Mouse (Mus musculus) heart, adult 18-20 months (tissue): ENCODE data around the gene Bet1l. TPM values are rescaled to one million over a fixed set of nuclear protein-coding genes. Genes with fewer than 3 reads are reported as not detected.

ENCODE experiments used
- DNase-seq, 2 experiments: peaks; one replicate each; pipeline ENCODE4 v3.0.0; 2021 to 2022; ENCODE audit warnings: mixed read lengths in 1 of 2
- total RNA-seq, 2 experiments: library from RNA; stranded (reverse); gene quantifications; 2 replicates each; pipeline ENCODE4 v1.2.3; 2021

Bet1l gene
- total RNA-seq, 2 experiments from 2014 or later = 9.2 TPM

DNA sequence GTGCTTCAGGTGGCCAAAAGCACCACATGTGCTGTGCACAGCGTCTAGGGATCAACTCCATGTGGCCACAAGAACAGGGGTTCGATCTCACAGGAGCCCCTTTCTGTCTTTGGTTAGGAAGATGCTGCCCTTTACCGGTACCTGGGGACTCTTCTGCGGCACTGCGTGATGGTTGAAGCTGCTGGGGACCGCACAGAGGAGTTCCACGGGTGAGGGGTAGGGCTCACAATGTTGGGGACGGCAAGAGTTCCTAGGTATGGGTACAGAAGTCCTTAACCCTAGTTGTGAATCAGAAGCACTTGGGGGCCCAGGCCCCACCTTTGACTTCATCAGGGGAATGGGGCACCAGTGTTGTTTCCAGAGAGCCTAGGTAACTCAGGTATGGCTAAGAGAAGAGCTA is 1.4 kb upstream of the Bet1l start:
- no peak for DNase-seq

DNA sequence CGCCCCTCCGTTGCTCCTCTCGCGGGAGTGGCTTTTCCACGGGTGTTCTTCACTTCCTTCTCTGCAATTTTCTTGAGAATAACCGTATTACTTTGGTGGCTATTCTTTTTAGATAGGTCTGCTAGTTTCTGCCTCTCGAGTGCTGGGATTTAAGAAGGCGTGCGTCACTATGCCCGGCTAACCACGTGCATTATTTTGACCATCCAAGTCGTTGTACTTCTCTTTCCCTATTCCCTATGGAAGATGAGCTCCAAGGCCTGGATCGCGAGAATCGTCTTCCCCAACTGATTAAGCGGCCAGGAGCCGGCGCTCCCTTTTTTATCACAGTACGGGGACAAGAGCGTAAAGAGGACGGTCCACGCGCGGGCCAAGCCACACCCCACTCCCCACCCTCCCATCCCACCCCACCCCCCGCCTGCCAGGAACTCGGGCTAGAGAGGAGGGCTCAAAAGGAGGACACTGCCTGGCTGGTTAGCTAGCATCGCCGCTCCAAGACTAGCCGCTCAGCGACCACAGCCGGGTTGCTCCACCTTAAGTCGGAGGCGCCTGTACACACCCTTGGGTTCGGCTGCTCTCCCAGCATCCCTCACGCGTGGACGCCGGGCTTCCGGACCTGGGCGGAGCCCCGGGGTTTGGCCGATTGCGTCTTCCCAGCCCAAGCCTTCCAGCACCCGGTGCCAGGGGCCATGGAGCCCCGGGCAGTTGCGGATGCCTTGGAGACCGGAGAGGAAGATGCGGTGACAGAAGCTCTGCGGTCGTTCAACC is 410 bp downstream of the Bet1l start, which contains the start of gene Ric8a:
Gene Ric8a (plus strand): TSS at position 173 of the 765 bp plus-strand sequence.
- DNase-seq = peak; percentile 95 to 96

DNA sequence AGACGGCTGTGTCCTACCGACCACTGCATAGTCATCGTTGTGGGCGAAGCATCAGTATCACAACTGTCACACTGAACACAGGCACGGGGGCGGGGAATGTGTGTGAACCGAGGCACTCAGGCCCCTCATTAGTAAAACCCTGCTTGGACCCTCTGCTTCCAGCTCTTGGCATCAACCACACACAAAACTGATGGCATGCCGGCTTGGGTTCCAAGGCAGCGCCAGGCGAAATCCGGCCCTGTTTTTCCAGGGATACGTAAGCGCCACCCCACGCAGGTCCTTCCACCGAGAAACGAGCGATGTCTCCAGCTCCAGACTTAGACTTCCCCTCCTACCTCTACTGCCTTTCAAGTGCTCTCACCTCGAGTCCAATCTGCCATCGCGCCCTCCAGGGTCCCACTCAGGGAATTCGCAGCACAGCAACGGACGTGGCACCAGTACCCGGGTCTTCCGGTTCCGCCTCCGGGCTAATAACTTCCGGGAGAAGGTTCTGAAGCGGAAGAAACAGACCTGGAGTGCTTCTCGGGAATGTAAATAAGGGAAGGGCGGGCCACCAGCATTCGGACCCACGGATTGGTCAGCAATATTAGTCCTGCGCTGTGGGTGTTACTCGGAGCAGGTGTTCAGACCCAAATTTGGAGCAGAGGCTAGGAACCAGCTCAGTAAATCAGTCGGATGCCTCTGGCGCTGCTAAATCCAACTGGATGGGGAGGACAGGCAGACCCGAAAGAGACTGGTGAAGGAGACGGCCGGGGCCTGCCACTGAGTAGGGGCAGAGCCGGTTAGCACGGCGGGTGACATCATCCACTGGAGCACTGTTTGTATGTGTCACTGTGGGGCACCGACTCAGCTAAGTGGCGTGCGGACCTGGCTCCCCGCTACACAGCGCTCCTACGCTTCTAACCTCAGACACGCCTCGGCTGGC is 1.3 kb downstream of the Bet1l start, which contains the start of gene Gm45785:
Gene Gm45785 (minus strand): TSS at position 472 of the 925 bp plus-strand sequence.
- DNase-seq = peak; percentile 89 to 95

DNA sequence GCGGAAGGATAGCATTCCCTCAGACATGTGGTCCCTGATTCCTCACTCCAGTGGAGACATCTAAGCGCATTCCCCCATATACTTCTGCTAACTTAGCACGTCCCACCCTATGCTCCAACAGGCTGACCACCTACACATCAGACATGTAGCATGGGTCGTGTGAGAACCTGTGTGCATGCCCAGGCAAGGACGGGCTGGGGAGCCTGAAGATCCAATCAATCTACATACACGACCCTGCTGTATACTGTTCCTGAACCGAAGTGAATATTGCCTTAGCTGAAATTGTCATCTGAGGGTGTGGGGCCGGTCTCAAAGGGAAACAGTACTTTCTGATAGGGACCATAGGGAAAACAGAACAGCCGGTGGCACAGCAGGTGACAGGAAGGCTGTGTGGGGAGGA is 2.2 kb downstream of the Bet1l start:
- DNase-seq = no peak

DNA sequence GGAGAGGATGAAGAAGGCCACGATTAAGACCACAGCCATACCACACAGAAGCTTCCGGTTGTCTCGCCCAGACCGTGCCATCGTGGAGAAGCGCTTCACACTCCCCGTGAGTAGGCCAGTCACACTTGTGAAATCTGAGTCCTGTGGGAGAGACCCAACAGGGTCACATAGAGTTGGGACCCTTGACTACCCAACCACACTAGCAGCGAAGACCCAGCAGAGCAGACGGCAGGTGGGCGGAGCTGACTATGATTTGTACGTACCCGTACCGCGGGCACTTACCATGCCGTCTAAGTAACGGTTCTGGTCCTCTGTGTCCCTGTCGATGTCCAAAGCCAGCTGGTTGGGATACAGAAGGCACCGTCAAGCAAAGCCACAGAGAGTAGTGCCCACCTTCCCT is 2.9 kb downstream of the Bet1l start:
- no peak for DNase-seq

DNA sequence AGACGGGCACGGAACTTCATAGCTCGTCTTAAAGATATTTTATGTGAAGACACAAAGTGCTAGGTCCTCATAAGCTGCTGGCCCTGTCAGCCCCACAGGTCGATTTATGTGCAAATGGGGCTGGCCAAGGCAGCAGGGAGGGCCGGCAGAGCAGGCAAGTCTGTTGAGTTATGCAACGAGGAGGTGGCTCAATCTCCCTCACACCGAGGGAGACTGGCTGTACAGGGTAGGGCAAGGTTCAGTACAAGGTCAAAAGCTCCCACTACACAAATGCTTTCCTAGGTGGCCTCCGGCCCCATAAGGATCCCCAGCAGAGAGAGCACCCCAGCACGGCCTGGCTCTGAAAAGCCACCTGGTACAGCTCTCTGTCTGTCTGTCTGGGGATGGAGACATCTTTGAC is 4.0 kb downstream of the Bet1l start:
- no peak for DNase-seq

DNA sequence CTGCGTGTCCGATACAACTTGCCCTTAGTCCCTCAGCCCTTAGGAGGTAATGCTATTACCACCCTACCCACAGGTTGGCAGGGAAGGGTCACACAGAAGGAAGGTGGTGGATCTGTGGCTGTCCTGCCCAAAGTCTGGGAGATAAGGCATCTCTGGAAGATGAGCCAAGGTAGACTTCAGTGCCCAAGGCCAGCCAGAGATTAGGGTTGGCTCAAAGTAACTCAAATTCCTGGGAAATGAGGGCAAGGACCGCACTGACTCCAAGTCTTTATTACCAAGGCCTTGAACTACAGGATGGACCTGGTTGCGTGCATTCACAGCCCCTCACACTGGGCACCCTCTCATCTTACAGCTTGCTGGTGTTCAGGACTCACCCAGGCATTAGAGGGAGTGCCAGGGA is 5.5 kb downstream of the Bet1l start:
- no peak for DNase-seq

DNA sequence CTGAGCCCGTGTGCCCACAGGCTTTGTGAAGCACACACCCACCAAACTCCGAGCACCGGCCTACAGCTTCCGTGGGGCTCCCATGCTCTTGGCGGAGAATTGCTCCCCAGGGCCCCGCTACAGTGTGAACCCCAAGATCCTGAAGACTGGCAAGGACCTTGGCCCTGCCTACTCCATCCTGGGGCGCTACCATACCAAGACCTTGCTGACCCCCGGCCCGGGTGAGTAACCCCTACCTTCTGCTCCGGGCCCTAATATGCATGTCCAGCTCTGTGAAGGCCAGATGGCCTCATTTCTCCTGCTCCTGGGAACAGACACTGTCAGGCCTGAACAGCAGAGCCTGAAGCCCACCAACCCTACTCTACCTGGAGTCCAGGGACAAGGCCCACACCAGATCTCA is 8.8 kb downstream of the Bet1l start:
- no peak for DNase-seq

DNA sequence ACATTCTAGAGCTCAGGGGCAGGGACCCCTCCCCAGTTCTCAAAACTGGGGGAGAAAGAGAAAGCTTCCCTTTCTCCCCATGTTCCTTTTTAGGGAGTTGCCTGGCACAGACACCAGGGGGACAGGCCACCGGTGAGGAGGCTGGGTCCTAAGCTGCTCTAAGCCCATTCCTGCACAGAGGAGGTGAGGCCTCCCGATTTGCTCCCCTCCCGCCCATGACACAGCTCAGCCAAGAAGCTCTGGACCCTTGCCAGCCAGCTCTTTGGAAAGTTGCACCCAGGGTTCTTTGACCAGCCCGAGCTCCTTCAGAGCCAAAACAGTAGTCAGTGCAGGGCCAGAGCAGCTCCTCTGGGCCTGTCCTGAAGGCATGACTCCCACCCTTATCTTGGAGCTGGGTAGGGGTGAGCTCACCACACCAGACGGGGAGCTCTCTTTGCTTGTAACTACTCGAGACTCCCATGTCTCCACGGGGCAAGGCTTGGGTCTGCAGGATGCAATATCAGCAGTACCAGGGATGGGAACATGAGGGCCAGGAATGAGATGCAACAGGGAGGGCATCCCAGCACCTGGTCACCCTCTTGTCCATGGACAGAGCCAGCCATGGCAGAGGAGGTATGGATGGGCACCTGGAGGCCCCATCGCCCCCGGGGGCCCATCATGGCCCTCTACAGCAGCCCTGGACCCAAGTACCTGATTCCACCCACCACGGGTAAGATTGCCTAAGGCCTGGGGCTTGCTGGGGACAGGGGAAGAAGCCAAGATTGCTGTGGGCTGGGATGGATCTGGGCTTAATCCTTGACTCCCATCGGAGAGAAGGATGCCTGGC is 9.4 kb downstream of the Bet1l start, which contains the start of gene Odf3:
Gene Odf3 (plus strand): TSS at position 51 of the 826 bp plus-strand sequence.
- peak in 1 of 2 experiments; percentile 31 for DNase-seq

DNA sequence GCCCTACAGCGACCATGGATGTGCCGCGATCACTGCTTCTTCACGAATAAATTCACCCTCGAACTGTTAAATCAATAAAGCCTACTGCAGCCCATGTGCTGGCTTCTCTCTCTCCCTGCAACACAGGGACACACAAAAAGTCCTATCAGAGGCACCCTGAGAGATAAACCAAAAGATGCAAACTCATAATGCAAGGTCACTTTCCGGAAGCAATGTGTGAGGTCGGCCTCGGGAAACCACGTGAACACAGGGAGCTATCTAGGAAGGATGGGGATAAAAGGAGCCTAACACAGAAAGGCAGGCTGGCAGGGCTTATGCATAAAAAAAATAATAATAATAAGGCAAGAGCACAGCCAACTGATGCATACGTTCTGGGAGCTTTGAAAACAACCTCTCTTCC is 10.7 kb downstream of the Bet1l start:
- DNase-seq = no peak

DNA sequence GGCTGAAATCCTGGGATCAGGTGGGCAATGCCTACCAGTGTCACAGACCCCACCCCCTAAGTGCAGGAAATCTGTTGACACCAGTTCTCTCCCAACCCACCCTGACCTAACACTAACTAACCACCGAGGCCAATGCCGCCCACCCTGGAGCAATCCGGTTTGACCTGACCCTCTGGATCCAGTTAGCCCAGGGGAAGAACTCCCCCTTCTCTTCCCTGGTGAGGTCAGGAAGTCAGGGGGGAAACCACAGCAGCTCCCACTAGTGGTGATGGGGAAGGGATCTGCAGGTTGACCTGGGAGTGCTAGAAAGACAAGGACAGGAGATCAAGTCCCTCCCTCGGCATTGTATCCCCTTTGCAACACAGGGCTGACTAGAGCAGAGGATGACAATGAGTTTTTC is 11.7 kb downstream of the Bet1l start:
- DNase-seq = no peak

DNA sequence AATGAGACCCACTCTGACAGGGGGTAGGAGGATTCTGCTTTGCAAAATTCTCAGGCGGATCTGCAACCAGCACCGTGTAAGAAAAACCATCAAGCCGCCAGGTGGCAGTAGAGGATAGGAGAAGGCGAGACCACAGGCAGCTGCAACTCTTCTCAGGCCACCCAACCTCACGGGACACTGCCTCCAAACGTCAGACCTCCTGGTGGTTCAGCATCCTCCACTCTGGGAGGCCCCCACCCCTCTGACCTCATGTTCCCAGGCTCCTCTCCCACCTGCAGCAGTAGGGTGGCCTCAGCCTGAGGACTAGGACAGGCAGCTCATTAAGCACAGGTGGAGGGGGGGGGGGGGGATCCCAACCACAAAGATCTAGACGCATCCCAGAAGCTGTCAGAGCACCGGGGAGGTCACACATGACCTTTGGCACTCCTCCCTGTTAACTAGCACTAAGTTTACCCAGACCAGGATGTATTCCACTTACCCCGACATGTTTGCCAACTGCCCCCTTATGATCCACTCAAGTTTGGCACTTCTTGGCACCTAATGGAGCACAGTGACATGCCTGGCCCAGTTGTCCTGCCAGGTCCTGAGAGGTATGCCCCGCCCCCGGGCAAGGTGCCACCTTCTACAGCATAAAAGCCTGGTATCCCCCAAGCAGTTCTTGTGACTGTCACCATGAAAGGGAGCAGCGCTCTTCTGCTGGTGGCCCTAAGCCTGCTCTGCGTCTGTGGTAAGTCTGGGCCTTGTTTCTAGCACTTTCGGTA is 12.3 kb downstream of the Bet1l start, which contains the start of gene Scgb1c1:
Gene Scgb1c1 (plus strand): TSS at position 643 of the 761 bp plus-strand sequence.
- DNase-seq = peak; percentile 84 to 98

DNA sequence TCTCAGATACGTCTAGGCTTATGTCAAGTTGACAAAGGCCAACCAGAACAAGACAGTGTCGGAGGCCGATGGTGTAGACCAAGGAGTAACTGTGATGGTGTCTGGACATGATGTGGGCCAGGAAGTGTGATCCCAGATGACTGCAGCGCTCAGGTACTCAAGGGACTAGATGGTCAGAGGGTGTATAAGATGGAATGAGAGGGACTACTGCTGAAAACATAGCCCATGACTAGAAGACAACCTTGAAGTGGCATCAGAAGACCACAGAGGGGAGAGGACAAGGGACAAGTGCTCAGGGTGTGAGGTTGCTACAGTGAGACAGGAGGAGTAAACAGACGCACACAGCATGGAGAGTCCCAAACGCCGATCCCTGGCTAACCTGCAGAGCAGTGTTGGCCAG is 13.6 kb downstream of the Bet1l start:
- DNase-seq = no peak

DNA sequence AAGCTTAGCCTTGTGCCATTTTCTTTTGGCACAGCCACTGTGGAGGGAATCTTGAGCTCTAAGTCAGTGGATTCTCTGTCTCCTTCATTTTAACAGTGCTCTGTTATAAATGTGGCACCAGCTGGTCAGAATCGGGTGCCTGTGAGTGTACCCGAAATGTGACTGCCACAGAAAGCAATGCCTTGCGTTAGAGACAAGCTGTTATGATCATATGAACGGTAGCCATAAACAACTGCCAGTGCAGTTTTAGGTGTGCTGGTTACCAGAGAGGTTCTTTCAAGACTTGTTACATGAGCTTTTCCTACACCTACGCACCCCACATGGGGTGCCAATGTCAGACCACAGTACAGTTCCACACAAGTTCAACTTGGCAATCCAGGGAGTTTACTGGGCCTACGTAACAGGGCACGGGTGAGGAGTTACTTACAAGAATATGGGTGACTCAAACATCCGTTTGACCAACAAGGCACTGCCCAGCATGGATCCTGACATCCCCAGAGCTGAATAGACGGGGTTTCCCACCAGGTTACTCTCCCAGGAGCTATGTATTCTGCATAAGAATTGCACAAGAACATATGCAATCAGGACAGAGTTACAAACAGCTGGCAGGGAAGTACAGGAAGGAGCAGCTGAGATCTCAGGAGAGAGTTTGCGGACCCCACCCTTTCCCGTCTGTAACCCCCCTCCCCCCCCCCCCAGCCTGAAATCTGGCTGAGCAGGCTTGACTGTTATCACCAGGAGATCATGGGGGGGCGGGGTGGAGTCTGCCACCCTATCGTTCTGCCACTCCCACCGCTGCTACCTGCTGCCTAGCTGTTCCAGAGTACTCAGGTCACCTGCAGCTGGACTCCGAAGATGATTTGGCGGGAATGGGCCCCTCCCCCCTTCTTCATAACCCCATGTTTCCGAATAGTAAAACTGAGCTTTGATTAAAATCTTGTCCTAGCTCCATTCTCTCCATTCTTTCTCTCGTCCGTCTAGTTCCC is 16.3 kb downstream of the Bet1l start:
- no peak for DNase-seq

DNA sequence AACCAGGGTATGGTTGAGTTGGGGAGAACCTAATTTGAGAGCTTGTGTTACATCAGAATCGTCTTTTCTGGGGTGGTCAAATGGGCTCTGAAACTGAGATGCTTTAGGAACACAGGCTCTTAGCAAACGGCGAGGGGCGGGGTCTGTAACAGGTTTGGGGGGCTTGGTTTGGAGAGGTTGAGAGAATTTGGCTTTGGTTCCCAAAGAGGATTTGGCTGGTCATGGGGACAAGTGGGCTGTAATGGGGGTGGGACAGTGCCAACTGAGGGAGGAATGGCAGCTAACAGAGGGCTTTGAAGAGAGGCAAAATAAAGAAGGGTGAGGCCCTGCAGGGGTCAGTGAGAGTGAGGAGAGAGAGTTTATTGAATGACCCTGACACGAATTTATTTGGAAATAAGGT is 17.8 kb downstream of the Bet1l start:
- no peak for DNase-seq

DNA sequence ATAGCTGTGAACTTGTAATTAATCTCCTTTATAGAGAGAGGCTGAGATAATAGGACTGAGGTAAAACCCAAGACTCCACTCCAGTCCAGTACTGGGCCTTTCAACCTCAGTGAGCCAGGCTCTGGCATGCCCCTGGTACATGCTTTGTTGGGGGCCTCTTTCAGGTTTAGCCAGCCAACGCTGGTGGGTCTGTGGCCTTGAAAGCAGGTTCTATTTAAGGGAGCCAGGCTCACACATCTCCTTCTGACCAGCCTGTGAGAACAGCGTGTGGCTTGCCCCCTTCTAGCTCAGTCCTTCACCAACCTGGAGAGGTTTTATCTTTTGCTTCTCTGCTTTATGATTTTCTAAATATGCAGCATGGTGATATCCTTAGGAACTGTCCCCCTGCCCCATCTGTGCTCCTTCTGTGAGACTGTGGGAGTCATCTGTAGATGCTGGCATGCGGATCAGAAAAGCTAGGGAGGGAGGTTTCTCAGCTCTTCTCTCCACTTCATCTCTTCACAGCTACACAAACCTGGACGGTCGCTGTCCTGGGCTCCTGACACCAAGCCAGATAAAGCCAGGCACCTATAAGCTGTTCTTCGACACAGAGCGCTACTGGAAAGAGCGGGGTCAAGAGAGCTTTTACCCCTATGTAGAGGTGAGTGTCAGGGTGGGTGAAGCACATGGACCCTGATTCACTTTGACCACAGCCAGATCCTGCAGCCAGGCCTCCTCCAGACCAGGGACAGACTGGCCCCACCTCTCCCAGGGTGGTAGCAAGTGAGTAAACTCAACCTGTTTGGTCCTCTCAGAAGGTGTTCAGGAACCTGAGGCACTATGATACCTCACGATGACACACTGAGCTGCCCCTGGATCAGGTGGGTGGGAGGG is 20.9 kb downstream of the Bet1l start:
- no peak for DNase-seq

DNA sequence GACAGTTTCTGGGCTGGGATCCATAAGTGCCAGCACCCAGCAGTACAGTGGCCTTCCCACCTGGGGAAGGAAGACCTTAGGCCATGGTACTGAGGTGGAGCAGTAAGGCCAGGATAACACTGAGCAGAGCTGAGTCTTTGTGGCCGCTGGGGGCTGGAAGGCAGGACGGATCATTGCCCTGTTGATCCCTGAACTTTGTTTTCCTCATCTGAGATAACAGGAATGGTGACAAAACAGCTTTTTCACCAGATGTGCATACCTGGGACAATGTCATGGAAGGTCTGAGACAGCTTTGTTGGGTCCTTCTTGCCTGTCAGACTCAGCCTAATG is 21.7 kb downstream of the Bet1l start:
- no peak for DNase-seq

DNA sequence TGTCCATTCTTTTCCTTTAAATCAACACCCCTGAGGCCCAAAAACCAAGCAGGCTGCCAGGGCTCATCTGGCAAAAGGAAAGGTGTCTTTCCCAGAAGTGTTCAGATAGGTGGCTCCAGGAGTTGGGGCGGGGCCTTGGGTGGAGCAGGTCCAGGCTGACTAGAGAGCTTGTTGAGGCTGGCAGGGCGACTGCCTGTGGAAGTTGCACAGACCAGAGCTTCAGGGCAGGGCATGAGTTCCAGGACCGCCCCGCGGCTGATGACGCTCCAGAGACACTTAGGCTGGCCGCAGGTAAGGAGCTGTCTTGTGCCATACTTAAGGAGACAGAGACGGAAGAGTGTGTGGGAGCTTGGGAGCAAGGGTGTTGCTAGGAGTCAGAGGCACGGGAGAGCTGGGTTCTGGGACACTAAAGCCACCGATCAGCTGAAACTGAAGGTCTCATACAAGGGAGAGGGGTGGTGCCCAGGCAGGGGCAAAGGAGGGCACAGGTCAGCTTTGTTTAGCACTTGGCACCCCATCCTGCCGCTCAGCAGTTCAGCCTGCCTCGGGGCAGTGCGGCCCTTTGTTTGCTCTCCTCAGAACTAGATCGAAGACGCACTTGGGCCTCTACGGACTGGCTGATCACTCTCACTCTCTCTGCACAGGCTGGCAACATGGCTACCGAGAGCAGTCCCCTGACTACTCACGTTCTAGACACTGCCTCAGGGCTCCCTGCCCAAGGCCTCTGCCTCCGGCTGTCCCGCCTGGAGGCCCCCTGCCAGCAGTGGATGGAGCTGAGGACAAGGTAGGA is 22.2 kb downstream of the Bet1l start, which contains the start of gene Urah:
Gene Urah (plus strand): TSS at position 51 of the 790 bp plus-strand sequence.
- DNase-seq = no peak
